10 mouse cellular contexts compared by ENCODE assay signal in genomic region chr6:17628701-17629455, GRCm38 (mm10). TPM values are rescaled to one million over a fixed set of nuclear protein-coding genes. Genes with fewer than 3 reads are reported as not detected.
DNase-seq lines count a peak whose midpoint lies in the region; ATAC-seq lines count a peak whose summit lies in the region.
"Had no signal": no experiment of that assay in that cellular context is flagged by ENCODE, and none has a peak within 500 bp of the region (broad histone marks: within the 10 kb centered on the region; RNA-seq: fewer than 3 reads in every experiment).

No protein-coding gene starts in this region.

- H3K27ac ChIP-seq in midbrain, embryonic 15.5 days, result no peak overlapping the region
- H3K27ac ChIP-seq: intestine, embryonic 15.5 days had no signal

- H3K4me3 ChIP-seq in midbrain, embryonic 15.5 days, result no peak overlapping the region
- H3K4me3 ChIP-seq: intestine, embryonic 15.5 days had no signal

- H3K27me3 ChIP-seq in midbrain, embryonic 15.5 days (replicated peaks), result no peaks in the 10 kb centered on the region
- H3K27me3 ChIP-seq: intestine, embryonic 15.5 days had no signal

- H3K9ac ChIP-seq in midbrain, embryonic 15.5 days, result no peak overlapping the region
- H3K9ac ChIP-seq: intestine, embryonic 15.5 days had no signal

- no peak overlapping the region for H3K4me2 ChIP-seq in midbrain, embryonic 15.5 days
- H3K4me2 ChIP-seq: intestine, embryonic 15.5 days had no signal

- WGBS in midbrain, embryonic 15.5 days, result 62% methylated on average over 6 of the region's 6 CpGs

- DNase-seq in kidney, postnatal 10 days, result peak; percentile 11
- no peak for DNase-seq in kidney, adult 8-10 months
- peak; percentile 49 for DNase-seq in right cerebral cortex, adult 18-20 months
- DNase-seq in right cerebral cortex, postnatal 25 days, result no peak
- DNase-seq in right cerebral cortex, postnatal 14 days, result peak; percentile 34
- DNase-seq in urinary bladder, postnatal 10 days (ENCODE audit: low spot score), result no peak
- DNase-seq: gastrocnemius, postnatal 25 days had no signal

- H3K4me1 ChIP-seq in midbrain, embryonic 15.5 days, result peaks cover 3% of the 10 kb centered on the region; the same call in 1 of the 2 replicates
- H3K4me1 ChIP-seq: intestine, embryonic 15.5 days had no signal

- no peaks in the 10 kb centered on the region for H3K36me3 ChIP-seq in midbrain, embryonic 15.5 days (replicated peaks)
- H3K36me3 ChIP-seq: intestine, embryonic 15.5 days had no signal

- H3K9me3 ChIP-seq in midbrain, embryonic 15.5 days, result no peaks in the 10 kb centered on the region
- H3K9me3 ChIP-seq: intestine, embryonic 15.5 days had no signal

- peak; percentile 95 for ATAC-seq in granulocyte monocyte progenitor cell, adult 5-6 weeks (replicated peaks; ENCODE audit: poor library complexity, severe bottlenecking)
- ATAC-seq in midbrain, embryonic 15.5 days (replicated peaks), result no peak
- ATAC-seq: intestine, embryonic 15.5 days had no signal

RNA-seq across cellular contexts. Expression of gene Capza2, which starts 7.2 kb away (rescaled TPM):
- 193 and 213 TPM in 2 replicates for total RNA-seq in granulocyte monocyte progenitor cell, adult 5-6 weeks (2014; fragmentation: Nextera tagmentation)
- total RNA-seq in granulocyte monocyte progenitor cell, adult 5-6 weeks (2017), result 372 and 413 TPM in 2 replicates
- 218 and 224 TPM in 2 replicates for polyA plus RNA-seq in midbrain, embryonic 15.5 days (2015; fragmentation: Nextera tagmentation; extraction: Ambion mirVana)

Comparison
In these comparisons a context has a peak if more than half of its experiments do, and no peak if none do; other contexts are left out.
1. DNase-seq: peak in kidney, postnatal 10 days (single experiment), right cerebral cortex, adult 18-20 months (single experiment) and right cerebral cortex, postnatal 14 days (single experiment); none in kidney, adult 8-10 months (0 of 2), right cerebral cortex, postnatal 25 days (single experiment) and urinary bladder, postnatal 10 days (single experiment).